Mouse (Mus musculus) olfactory bulb, adult 2 months (tissue): ENCODE measurements at regions not wholly inside any gene's neighbourhood (a gene's known extent, or its start where the extent isn't known, plus 50 kb on each side); places are given as distances from the start of the nearest gene placed in this dataset.

ENCODE experiments used
- CTCF ChIP-seq: fragments of 200-500 bp; IDR thresholded peaks from 2 replicates; pipeline ENCODE4 v1.5.1; 2012; ENCODE audit warnings: low read depth, mild to moderate bottlenecking, low read length, moderate library complexity; ENCODE audit not compliant: insufficient read depth
- POLR2A ChIP-seq: fragments of 200-500 bp; IDR thresholded peaks from 2 replicates; pipeline ENCODE4 v1.6.1; 2012; ENCODE audit warnings: mild to moderate bottlenecking, low read depth, low read length, moderate library complexity; ENCODE audit not compliant: insufficient read depth

DNA sequence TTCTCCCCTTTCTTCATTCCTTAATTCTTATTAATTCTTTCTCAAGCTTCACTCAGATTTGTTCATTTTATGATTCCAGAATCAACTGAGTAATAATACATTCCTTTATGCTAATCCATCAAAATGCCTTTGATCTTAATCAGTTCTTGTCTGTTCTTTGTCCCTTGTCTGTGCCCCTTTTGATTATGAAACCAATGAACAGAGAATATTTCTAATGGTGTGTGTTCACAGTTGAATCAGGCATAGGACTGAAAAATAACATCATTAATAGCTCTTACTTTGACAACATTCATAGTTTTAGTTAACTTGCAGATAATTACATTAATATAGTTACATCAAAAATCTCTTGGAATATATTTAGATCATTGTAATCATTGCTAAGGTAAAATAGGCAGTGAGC is 114.5 kb downstream of the Gm9733 start:
- no peak for TF ChIP-seq POLR2A
- no peak for TF ChIP-seq CTCF
